Mouse (Mus musculus): ENCODE data around the gene Ugt1a7c. TPM values are rescaled to one million over a fixed set of nuclear protein-coding genes. Genes with fewer than 3 reads are reported as not detected.

Ugt1a7c gene
- total and polyA plus RNA-seq, 3 experiments, result 2.2 to 15.3 (median 11.1) TPM

- no peak overlapping the region for H3K4me2 ChIP-seq (ENCODE audit: insufficient read depth, low read depth, poor library complexity, severe bottlenecking)
- H3K36me3 ChIP-seq (replicated peaks in 1 of 2; ENCODE audit: control insufficient read depth in 1 of 2, insufficient read depth in 1 of 2, low read length in 1 of 2), result no peaks in the 10 kb centered on the region
- dilution Hi-C loops (cut with MboI; ENCODE audit: extremely low pct_ligation_motif_present, extremely low pct_unique_long_range_greater_than_20kb, low sequenced_read_pairs), result no loop called here
- H3K9ac ChIP-seq (ENCODE audit: insufficient read depth, low read depth), result no peak overlapping the region
- TF ChIP-seq ZC3H11A (IDR thresholded peaks at IDR 0.05; ENCODE audit: low read depth, low read length), result no peak
- TF ChIP-seq TBP (conservative IDR thresholded peaks at IDR 0.05; ENCODE audit: low read depth, low read length), result no peak
- no peak for TF ChIP-seq USF2 (conservative IDR thresholded peaks at IDR 0.05; ENCODE audit: low read depth, low read length)
- no peak for TF ChIP-seq POLR2A (IDR thresholded peaks at IDR 0.05; ENCODE audit: low read depth, low read length)
- TF ChIP-seq NELFE (IDR thresholded peaks at IDR 0.05; ENCODE audit: low read depth, low read length), result no peak
- no peak for TF ChIP-seq PAX5 (IDR thresholded peaks at IDR 0.05; ENCODE audit: low read length)
- TF ChIP-seq MYC (IDR thresholded peaks at IDR 0.05; ENCODE audit: low read depth, low read length), result no peak
- TF ChIP-seq JUND (conservative IDR thresholded peaks at IDR 0.05; ENCODE audit: low read depth, low read length), result no peak
- TF ChIP-seq MAFK (IDR thresholded peaks at IDR 0.05; ENCODE audit: insufficient replicate concordance, low read length), result no peak
- H3K9me3 ChIP-seq (replicated peaks; ENCODE audit: low read length), result no peaks in the 10 kb centered on the region
- H3K4me1 ChIP-seq (ENCODE audit: control insufficient read depth in 1 of 2, insufficient read depth in 2 of 2), result no peaks in the 10 kb centered on the region
- no peak overlapping the region for H3K27ac ChIP-seq (ENCODE audit: insufficient read depth, low read depth)
- DNase-seq (ENCODE audit: extremely low read depth), result no peak
- H3K79me2 ChIP-seq (replicated peaks; ENCODE audit: control insufficient read depth, extremely low read depth, insufficient read depth, poor library complexity, severe bottlenecking), result no peaks in the 10 kb centered on the region
- H3K4me3 ChIP-seq (replicated peaks in 1 of 3; ENCODE audit: low read depth in 2 of 3, low read length in 2 of 3, poor library complexity in 1 of 3), result no peak overlapping the region
- H3K27me3 ChIP-seq (replicated peaks), result no peaks in the 10 kb centered on the region
- in situ Hi-C loops (cut with MboI; ENCODE audit: low pct_ligation_motif_present, low pct_unique_long_range_greater_than_20kb, low sequenced_read_pairs), result no loop called here
Observed at GRCm38 (mm10) chr1:88186325-88186935, 91.6 kb downstream of the Ugt1a7c start.

- Histone ChIP-seq H3K9me3 (replicated peaks; ENCODE audit: low read length) (no peaks in the 10 kb centered on the region), H3K36me3 (replicated peaks in 1 of 2; ENCODE audit: control insufficient read depth in 1 of 2, insufficient read depth in 1 of 2, low read length in 1 of 2) (no peaks in the 10 kb centered on the region), H3K27ac (ENCODE audit: insufficient read depth, low read depth) (no peak overlapping the region), H3K4me1 (ENCODE audit: control insufficient read depth in 1 of 2, insufficient read depth in 2 of 2) (0 out of 4 replicates have a peak, but pooled peaks cover 0 to 7% of the 10 kb centered on the region in 2 experiments), H3K79me2 (replicated peaks; ENCODE audit: control insufficient read depth, extremely low read depth, insufficient read depth, poor library complexity, severe bottlenecking) (no peaks in the 10 kb centered on the region), H3K4me2 (ENCODE audit: insufficient read depth, low read depth, poor library complexity, severe bottlenecking) (no peak overlapping the region), H3K9ac (ENCODE audit: insufficient read depth, low read depth) (no peak overlapping the region), H3K27me3 (replicated peaks) (no peaks in the 10 kb centered on the region), H3K4me3 (replicated peaks in 1 of 3; ENCODE audit: low read depth in 2 of 3, low read length in 2 of 3, poor library complexity in 1 of 3) (no peak overlapping the region)
- DNase-seq (ENCODE audit: extremely low read depth), result no peak
- no peak for TF ChIP-seq MAZ (IDR thresholded peaks at IDR 0.05; ENCODE audit: low read depth, low read length)
- TF ChIP-seq ZNF384 (IDR thresholded peaks at IDR 0.05; ENCODE audit: low read depth, low read length), result no peak
- TF ChIP-seq ZMIZ1 (IDR thresholded peaks at IDR 0.05; ENCODE audit: low read depth, low read length), result no peak
- TF ChIP-seq MXI1 (IDR thresholded peaks at IDR 0.05; ENCODE audit: low read depth, low read length), result no peak
- no peak for TF ChIP-seq ZC3H11A (IDR thresholded peaks at IDR 0.05; ENCODE audit: low read depth, low read length)
- TF ChIP-seq NRF1 (IDR thresholded peaks at IDR 0.05; ENCODE audit: low read depth, low read length), result no peak
- TF ChIP-seq IRF4 (IDR thresholded peaks at IDR 0.05; ENCODE audit: low read depth, low read length), result no peak
- no peak for TF ChIP-seq PAX5 (IDR thresholded peaks at IDR 0.05; ENCODE audit: low read length)
- no peak for TF ChIP-seq ZKSCAN1 (IDR thresholded peaks at IDR 0.05; ENCODE audit: borderline replicate concordance, low read depth, low read length)
- dilution Hi-C loops (cut with MboI; ENCODE audit: extremely low pct_ligation_motif_present, extremely low pct_unique_long_range_greater_than_20kb, low sequenced_read_pairs), result no loop called here
- in situ Hi-C loops (cut with MboI; ENCODE audit: low pct_ligation_motif_present, low pct_unique_long_range_greater_than_20kb, low sequenced_read_pairs), result no loop called here
Observed at GRCm38 (mm10) chr1:88192136-88192535, 97.3 kb downstream of the Ugt1a7c start.

Data from CH12.LX (cell line).